Mouse (Mus musculus) cerebellum, adult 2 months (tissue): ENCODE data around the gene Gpd2. TPM values are rescaled to one million over a fixed set of nuclear protein-coding genes. Genes with fewer than 3 reads are reported as not detected.

Experiments used
- DNase-seq, 2 experiments: peaks; one replicate each; pipeline ENCODE4 v3.0.0; 2021
- H3K27ac ChIP-seq: fragments of 200-500 bp; 2 replicates; pipeline ENCODE4 v1.5.1; 2012; ENCODE audit warnings: low read length, control low read depth, inconsistent platforms; ENCODE audit not compliant: insufficient read depth
- H3K27me3 ChIP-seq: fragments of 200-500 bp; 2 replicates; pipeline ENCODE4 v1.6.1; 2012; ENCODE audit warnings: inconsistent platforms, mild to moderate bottlenecking, low read length, moderate library complexity; ENCODE audit not compliant: control insufficient read depth, insufficient read depth
- H3K4me1 ChIP-seq: fragments of 200-500 bp; 2 replicates; pipeline ENCODE4 v1.6.1; 2011; ENCODE audit warnings: low read length; ENCODE audit not compliant: control insufficient read depth, insufficient read depth
- H3K4me3 ChIP-seq: fragments of 200-500 bp; replicated peaks from 2 replicates; pipeline ENCODE3; 2011; ENCODE audit warnings: mild to moderate bottlenecking, low read depth, low read length, control low read depth; ENCODE audit not compliant: insufficient read depth
- CTCF ChIP-seq: fragments of 200-500 bp; IDR thresholded peaks from 2 replicates; pipeline ENCODE4 v1.5.1; 2011; ENCODE audit warnings: low read depth, mild to moderate bottlenecking, control low read depth, low read length, moderate library complexity, borderline replicate concordance; ENCODE audit not compliant: insufficient read depth
- POLR2A ChIP-seq: fragments of 200-500 bp; IDR thresholded peaks from 2 replicates; pipeline ENCODE4 v1.6.1; 2011; ENCODE audit warnings: low read length, control low read depth, borderline replicate concordance; ENCODE audit not compliant: insufficient read depth
- WGBS: fragments of 180-500 bp; shearing (Covaris S2); methylation state at CpG from one replicate; pipeline ENCODE4 v1.1.7; 2018; 5-methylcytosine and 5-hydroxymethylcytosine counted together
- polyA plus RNA-seq: library from polyadenylated mRNA; depleted of rRNA; stranded (reverse); fragments of >200 nt; gene quantifications from 2 replicates; pipeline ENCODE4 v1.2.3, GENCODE M21; 2012

The Gpd2 gene
- polyA plus RNA-seq, 1 experiment, result 38.1 TPM

GRCm38 (mm10) chr2:57287986-57288385 lies 50.6 kb downstream of the Gpd2 start:
- Histone ChIP-seq H3K27me3 (no peaks in the 10 kb centered on the region), H3K4me3 (no peak overlapping the region), H3K4me1 (peaks cover 4% of the 10 kb centered on the region; the same call in 1 of the 2 replicates), H3K27ac (no peak overlapping the region)
- TF ChIP-seq CTCF (no peak), POLR2A (no peak)
- WGBS, result 90% methylated on average over 1 of the region's 1 CpGs
- DNase-seq, result no peak

GRCm38 (mm10) chr2:57293571-57293970 lies 56.1 kb downstream of the Gpd2 start:
- H3K27ac ChIP-seq, result no peak overlapping the region
- peaks cover 4% of the 10 kb centered on the region; the same call in 1 of the 2 replicates for H3K4me1 ChIP-seq
- H3K4me3 ChIP-seq, result no peak overlapping the region
- 95% methylated on average over 2 of the region's 2 CpGs for WGBS
- DNase-seq, result no peak
- H3K27me3 ChIP-seq, result no peaks in the 10 kb centered on the region
- TF ChIP-seq POLR2A (no peak), CTCF (no peak)

GRCm38 (mm10) chr2:57296069-57296468 lies 58.6 kb downstream of the Gpd2 start:
- Histone ChIP-seq H3K4me3 (no peak overlapping the region), H3K27me3 (no peaks in the 10 kb centered on the region), H3K4me1 (no peaks in the 10 kb centered on the region), H3K27ac (no peak overlapping the region)
- no peak for DNase-seq
- TF ChIP-seq CTCF, result no peak
- no peak for TF ChIP-seq POLR2A
- WGBS, result 53% methylated on average over 4 of the region's 4 CpGs

- DNase-seq, result no peak
- no peaks in the 10 kb centered on the region for H3K27me3 ChIP-seq
- H3K4me1 ChIP-seq, result no peaks in the 10 kb centered on the region
- H3K27ac ChIP-seq, result no peak overlapping the region
- WGBS, result 78% methylated on average over 4 of the region's 4 CpGs
- no peak overlapping the region for H3K4me3 ChIP-seq
- TF ChIP-seq POLR2A, result no peak
- no peak for TF ChIP-seq CTCF
Measured at GRCm38 (mm10) chr2:57297226-57297625, 59.8 kb downstream of the Gpd2 start.

GRCm38 (mm10) chr2:57301539-57301938 lies 64.1 kb downstream of the Gpd2 start:
- no peak overlapping the region for H3K27ac ChIP-seq
- H3K4me1 ChIP-seq, result no peaks in the 10 kb centered on the region
- no peaks in the 10 kb centered on the region for H3K27me3 ChIP-seq
- peak in 1 of 2 experiments; percentile 30 for DNase-seq
- 21% methylated on average over 3 of the region's 3 CpGs for WGBS
- TF ChIP-seq POLR2A (no peak), CTCF (no peak)
- no peak overlapping the region for H3K4me3 ChIP-seq

- Histone ChIP-seq H3K27me3 (no peaks in the 10 kb centered on the region), H3K27ac (no peak overlapping the region), H3K4me3 (no peak overlapping the region), H3K4me1 (no peaks in the 10 kb centered on the region)
- TF ChIP-seq CTCF (no peak), POLR2A (no peak)
- WGBS, result 77% methylated on average over 4 of the region's 4 CpGs
- no peak for DNase-seq
Measured at GRCm38 (mm10) chr2:57304212-57304611, 66.8 kb downstream of the Gpd2 start.

GRCm38 (mm10) chr2:57312268-57312797 lies 74.9 kb downstream of the Gpd2 start:
- DNase-seq, result no peak
- no peak overlapping the region for H3K27ac ChIP-seq
- TF ChIP-seq CTCF (no peak), POLR2A (no peak)
- H3K27me3 ChIP-seq, result no peaks in the 10 kb centered on the region
- WGBS, result 77% methylated on average over 7 of the region's 7 CpGs
- no peak overlapping the region for H3K4me3 ChIP-seq
- H3K4me1 ChIP-seq, result no peaks in the 10 kb centered on the region

GRCm38 (mm10) chr2:57316055-57316454 lies 78.6 kb downstream of the Gpd2 start:
- no peak for TF ChIP-seq POLR2A
- no peak for TF ChIP-seq CTCF
- DNase-seq, result peak in 1 of 2 experiments; percentile 13
- no peak overlapping the region for H3K27ac ChIP-seq
- H3K27me3 ChIP-seq, result no peaks in the 10 kb centered on the region
- no peaks in the 10 kb centered on the region for H3K4me1 ChIP-seq
- H3K4me3 ChIP-seq, result no peak overlapping the region
- WGBS, result 37% methylated on average over 2 of the region's 2 CpGs
